Mouse (Mus musculus) G1E (cell line): ENCODE measurements around the gene Gm10570. TPM values are rescaled to one million over a fixed set of nuclear protein-coding genes. Genes with fewer than 3 reads are reported as not detected.
A peak's percentile ranks its signal among the peaks of the same experiment; 100 is the strongest.

Source experiments
- ATAC-seq: 2 replicates; pipeline ENCODE4 v1.8.0; 2016; ENCODE audit warnings: mild to moderate bottlenecking; ENCODE audit not compliant: insufficient number of reproducible peaks, poor library complexity, low FRiP score, severe bottlenecking; ENCODE audit errors: extremely low read depth
- DNase-seq: peaks from one replicate; pipeline ENCODE4 v3.0.0; 2012; ENCODE audit warnings: low spot score
- H3K27me3 ChIP-seq: 2 replicates; pipeline ENCODE4 v1.6.1; 2012; ENCODE audit warnings: mild to moderate bottlenecking, low read length, inconsistent platforms; ENCODE audit not compliant: insufficient read depth
- H3K36me3 ChIP-seq: replicated peaks from 2 replicates; pipeline ENCODE3; 2012; ENCODE audit warnings: mild to moderate bottlenecking, inconsistent platforms
- H3K4me1 ChIP-seq: 2 replicates; pipeline ENCODE4 v1.6.1; 2012; ENCODE audit warnings: low read depth, low read length, inconsistent platforms, mixed read lengths; ENCODE audit not compliant: insufficient read depth
- H3K4me3 ChIP-seq: 2 replicates; pipeline ENCODE4 v1.5.1; 2012; ENCODE audit warnings: low read depth, mild to moderate bottlenecking, inconsistent platforms, low read length, moderate library complexity, mixed read lengths
- H3K9me3 ChIP-seq: replicated peaks from 2 replicates; pipeline ENCODE4 v1.6.1; 2012; ENCODE audit warnings: inconsistent platforms
- CTCF ChIP-seq: IDR thresholded peaks from 2 replicates; pipeline ENCODE4 v1.5.1; 2012; ENCODE audit warnings: low read depth, low read length, inconsistent platforms, mixed read lengths
- GATA1 ChIP-seq: IDR thresholded peaks from 2 replicates; pipeline ENCODE4 v1.6.1; 2012; ENCODE audit warnings: borderline replicate concordance, low read length, inconsistent platforms, mixed read lengths
- GATA2 ChIP-seq: IDR thresholded peaks from 2 replicates; pipeline ENCODE4 v1.6.1; 2012; ENCODE audit warnings: low read depth, low read length, inconsistent platforms, borderline replicate concordance
- POLR2AphosphoS5 ChIP-seq: IDR thresholded peaks from 2 replicates; pipeline ENCODE4 v1.6.1; 2012; ENCODE audit warnings: low read depth, low read length, inconsistent platforms; ENCODE audit not compliant: insufficient replicate concordance
- TAL1 ChIP-seq: conservative IDR thresholded peaks from 2 replicates; pipeline ENCODE4 v1.6.1; 2012; ENCODE audit warnings: low read depth, low read length, inconsistent platforms, mixed read lengths
- polyA plus RNA-seq: library from polyadenylated mRNA; stranded (reverse); fragments of >175 nt; gene quantifications from 2 replicates; pipeline ENCODE4 v1.2.3, GENCODE M21; 2012
- total RNA-seq, 2 experiments: library from RNA; stranded (forward) in 1 of 2; stranded (reverse) in 1 of 2; fragments of 200-1000 nt in 1 of 2; fragments of >200 nt in 1 of 2; fragmentation: Nextera tagmentation in 1 of 2; gene quantifications; 2 replicates each; pipeline ENCODE4 v1.2.3; 2014 to 2017

Gm10570 gene
- total and polyA plus RNA-seq, 3 experiments = not detected

GRCm38 (mm10) chr4:130270089-130270488, 38.4 kb downstream of the Gm10570 start:
- Histone ChIP-seq H3K9me3 (no peaks in the 10 kb centered on the region), H3K27me3 (peaks cover 33% of the 10 kb centered on the region), H3K36me3 (no peaks in the 10 kb centered on the region), H3K4me1 (no peaks in the 10 kb centered on the region; the same call in 1 of the 2 replicates), H3K4me3 (no peak overlapping the region)
- no peak for DNase-seq
- no peak for ATAC-seq
- TF ChIP-seq GATA2 (no peak), POLR2AphosphoS5 (no peak), TAL1 (no peak), CTCF (no peak), GATA1 (no peak)

DNA sequence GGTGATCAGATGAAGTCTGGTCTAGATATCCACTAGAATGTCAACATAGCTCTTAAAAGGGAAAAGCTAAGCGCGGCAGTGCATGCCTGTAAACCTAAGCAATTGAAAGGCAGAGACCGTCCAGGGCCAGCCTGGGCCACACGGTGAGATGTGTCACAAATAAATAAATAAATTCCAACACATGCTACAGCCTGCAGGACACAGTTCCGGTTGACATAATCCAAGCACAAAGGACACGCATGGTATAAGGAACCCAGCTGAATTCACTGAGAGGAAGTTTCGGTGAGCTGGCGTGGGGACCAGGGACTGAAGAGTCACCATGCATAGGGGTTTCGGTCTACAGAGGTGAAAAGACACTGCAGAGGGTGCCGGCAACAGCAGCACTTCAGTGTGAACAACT, 39.7 kb downstream of the Gm10570 start:
- Histone ChIP-seq H3K27me3 (peaks cover 22% of the 10 kb centered on the region), H3K36me3 (no peaks in the 10 kb centered on the region), H3K4me3 (no peak overlapping the region), H3K4me1 (no peaks in the 10 kb centered on the region; the same call in 1 of the 2 replicates), H3K9me3 (no peaks in the 10 kb centered on the region)
- no peak for TF ChIP-seq TAL1
- TF ChIP-seq POLR2AphosphoS5 = no peak
- TF ChIP-seq CTCF = no peak
- TF ChIP-seq GATA2 = no peak
- TF ChIP-seq GATA1 = no peak
- ATAC-seq (no peak), DNase-seq (no peak)

- ATAC-seq = no peak
- Histone ChIP-seq H3K4me1 (no peaks in the 10 kb centered on the region; the same call in 1 of the 2 replicates), H3K27me3 (peaks cover 15% of the 10 kb centered on the region), H3K36me3 (no peaks in the 10 kb centered on the region), H3K9me3 (no peaks in the 10 kb centered on the region), H3K4me3 (no peak overlapping the region)
- no peak for DNase-seq
- no peak for TF ChIP-seq TAL1
Measured at GRCm38 (mm10) chr4:130267069-130267468, 41.4 kb downstream of the Gm10570 start.

- TF ChIP-seq POLR2AphosphoS5 (no peak), TAL1 (no peak), GATA1 (no peak), CTCF (no peak), GATA2 (no peak)
- Histone ChIP-seq H3K4me3 (no peak overlapping the region), H3K36me3 (no peaks in the 10 kb centered on the region), H3K9me3 (no peaks in the 10 kb centered on the region), H3K27me3 (peaks cover 12% of the 10 kb centered on the region), H3K4me1 (no peaks in the 10 kb centered on the region; the same call in 1 of the 2 replicates)
- ATAC-seq (no peak), DNase-seq (no peak)
Measured at GRCm38 (mm10) chr4:130266601-130267000, 41.9 kb downstream of the Gm10570 start.

GRCm38 (mm10) chr4:130264698-130265349, 43.6 kb downstream of the Gm10570 start:
- no peak for TF ChIP-seq TAL1
- peak; percentile 80 for TF ChIP-seq CTCF
- DNase-seq = peak; percentile 37
- Histone ChIP-seq H3K4me3 (no peak overlapping the region), H3K36me3 (no peaks in the 10 kb centered on the region), H3K9me3 (no peaks in the 10 kb centered on the region), H3K27me3 (0 out of 2 replicates have a peak, but pooled peaks cover 10% of the 10 kb centered on the region), H3K4me1 (no peaks in the 10 kb centered on the region; the same call in 1 of the 2 replicates)
- ATAC-seq = no peak

- no peak for DNase-seq
- Histone ChIP-seq H3K4me1 (no peaks in the 10 kb centered on the region; the same call in 1 of the 2 replicates), H3K9me3 (no peaks in the 10 kb centered on the region), H3K36me3 (no peaks in the 10 kb centered on the region), H3K27me3 (0 out of 2 replicates have a peak, but pooled peaks cover 10% of the 10 kb centered on the region), H3K4me3 (no peak overlapping the region)
- ATAC-seq = no peak
- TF ChIP-seq GATA1 (no peak), CTCF (no peak), TAL1 (no peak), GATA2 (no peak), POLR2AphosphoS5 (no peak)
Measured at GRCm38 (mm10) chr4:130264131-130264530, 44.3 kb downstream of the Gm10570 start.

GRCm38 (mm10) chr4:130260406-130260805, 48.1 kb downstream of the Gm10570 start:
- H3K27me3 ChIP-seq = peaks cover 4% of the 10 kb centered on the region; the same call in 1 of the 2 replicates
- ATAC-seq (no peak), DNase-seq (no peak)
- no peaks in the 10 kb centered on the region for H3K4me1 ChIP-seq
- H3K36me3 ChIP-seq = no peaks in the 10 kb centered on the region
- H3K9me3 ChIP-seq = no peaks in the 10 kb centered on the region
- TF ChIP-seq CTCF (peak; percentile 25; the same call in 1 of the 2 replicates), GATA1 (no peak)
- no peak overlapping the region for H3K4me3 ChIP-seq

Other genes with a start within 250 kb of the Gm10570 start
- 79.7 and 84.6 TPM in 2 replicates for gene Pef1, start 206.1 kb downstream of the Gm10570 start, total RNA-seq (2014; fragmentation: Nextera tagmentation)
- gene Pef1, start 206.1 kb downstream of the Gm10570 start, total RNA-seq (2017) = 23.8 and 24.8 TPM in 2 replicates
- 20.9 and 25.5 TPM in 2 replicates for gene Pef1, start 206.1 kb downstream of the Gm10570 start, polyA plus RNA-seq
- not detected in 2 replicates for gene Hcrtr1, start 169.3 kb downstream of the Gm10570 start, total RNA-seq (2014; fragmentation: Nextera tagmentation)
- not detected in 2 replicates for gene Hcrtr1, start 169.3 kb downstream of the Gm10570 start, total RNA-seq (2017)
- gene Hcrtr1, start 169.3 kb downstream of the Gm10570 start, polyA plus RNA-seq = not detected in 2 replicates
- 3.2 TPM in 1 of 2 replicates, not detected in the other for gene Tinagl1, start 133.6 kb downstream of the Gm10570 start, total RNA-seq (2014; fragmentation: Nextera tagmentation)
- 0.06 and 0.38 TPM in 2 replicates for gene Tinagl1, start 133.6 kb downstream of the Gm10570 start, total RNA-seq (2017)
- 0.08 and 0.13 TPM in 2 replicates for gene Tinagl1, start 133.6 kb downstream of the Gm10570 start, polyA plus RNA-seq
- not detected in 2 replicates for gene Gm853, start 86.3 kb downstream of the Gm10570 start, total RNA-seq (2014; fragmentation: Nextera tagmentation)
- gene Gm853, start 86.3 kb downstream of the Gm10570 start, total RNA-seq (2017) = 0.05 TPM in 1 of 2 replicates, not detected in the other
- not detected in 2 replicates for gene Gm853, start 86.3 kb downstream of the Gm10570 start, polyA plus RNA-seq
- gene Serinc2, start 29.5 kb downstream of the Gm10570 start, total RNA-seq (2014; fragmentation: Nextera tagmentation) = not detected in 2 replicates
- not detected in 2 replicates for gene Serinc2, start 29.5 kb downstream of the Gm10570 start, total RNA-seq (2017)
- not detected in 2 replicates for gene Serinc2, start 29.5 kb downstream of the Gm10570 start, polyA plus RNA-seq
- not detected in 2 replicates for gene Fabp3, start 79 bp downstream of the Gm10570 start, total RNA-seq (2014; fragmentation: Nextera tagmentation)
- not detected in 2 replicates for gene Fabp3, start 79 bp downstream of the Gm10570 start, total RNA-seq (2017)
- gene Fabp3, start 79 bp downstream of the Gm10570 start, polyA plus RNA-seq = not detected in 2 replicates
- gene Zcchc17, start 51.3 kb upstream of the Gm10570 start, total RNA-seq (2014; fragmentation: Nextera tagmentation) = 16.7 and 25.6 TPM in 2 replicates
- 52.6 and 69.1 TPM in 2 replicates for gene Zcchc17, start 51.3 kb upstream of the Gm10570 start, total RNA-seq (2017)
- 13.6 and 33.9 TPM in 2 replicates for gene Zcchc17, start 51.3 kb upstream of the Gm10570 start, polyA plus RNA-seq
- 36.5 and 41.5 TPM in 2 replicates for gene Snrnp40, start 51.5 kb upstream of the Gm10570 start, total RNA-seq (2014; fragmentation: Nextera tagmentation)
- gene Snrnp40, start 51.5 kb upstream of the Gm10570 start, total RNA-seq (2017) = 91.2 and 91.4 TPM in 2 replicates
- 65.4 and 73.2 TPM in 2 replicates for gene Snrnp40, start 51.5 kb upstream of the Gm10570 start, polyA plus RNA-seq